7 mouse cellular contexts compared by ENCODE assay signal in genomic region chr13:65240509-65241098, GRCm38 (mm10). TPM values are rescaled to one million over a fixed set of nuclear protein-coding genes. Genes with fewer than 3 reads are reported as not detected.
DNase-seq lines count a peak whose midpoint lies in the region; ATAC-seq and TF ChIP-seq lines count a peak whose summit lies in the region.

No protein-coding gene starts in this region.

- H3K4me3 ChIP-seq in intestine, postnatal 0 days (ENCODE audit: low read depth, low read length) = peak overlapping the region; percentile 87
- H3K4me3 ChIP-seq in midbrain, embryonic 12.5 days = peak overlapping the region; percentile 61
- H3K4me3 ChIP-seq in small intestine, adult 2 months (ENCODE audit: low read depth, low read length) = peak overlapping the region; percentile 94

- ATAC-seq in intestine, postnatal 0 days = peak; percentile 93
- peak; percentile 93 for ATAC-seq in midbrain, embryonic 12.5 days (ENCODE audit: low FRiP score, low read depth)

- peak overlapping the region; percentile 98 for H3K4me2 ChIP-seq in intestine, postnatal 0 days (replicated peaks; ENCODE audit: low read depth)
- peak overlapping the region; percentile 98 for H3K4me2 ChIP-seq in midbrain, embryonic 12.5 days (replicated peaks)

- H3K9ac ChIP-seq in intestine, postnatal 0 days (ENCODE audit: low read depth, low read length) = peak overlapping the region; percentile 66
- peak overlapping the region; percentile 75 for H3K9ac ChIP-seq in midbrain, embryonic 12.5 days (replicated peaks)

- peak overlapping the region; percentile 91 for H3K27ac ChIP-seq in intestine, postnatal 0 days (ENCODE audit: low read depth, low read length)
- H3K27ac ChIP-seq in midbrain, embryonic 12.5 days (replicated peaks) = peak overlapping the region; percentile 87
- H3K27ac ChIP-seq in small intestine, adult 2 months (ENCODE audit: insufficient read depth, low read depth, low read length) = peak overlapping the region; percentile 88

- no peak; the same call in 1 of the 2 replicates for TF ChIP-seq POLR2A in small intestine, adult 2 months (IDR thresholded peaks at IDR 0.05; ENCODE audit: low read depth, low read length)

- no peaks in the 10 kb centered on the region for H3K36me3 ChIP-seq in intestine, postnatal 0 days (ENCODE audit: control insufficient read depth, insufficient read depth)
- H3K36me3 ChIP-seq in midbrain, embryonic 12.5 days = peaks cover 14% of the 10 kb centered on the region
- no peaks in the 10 kb centered on the region for H3K36me3 ChIP-seq in small intestine, adult 2 months (ENCODE audit: control insufficient read depth, insufficient read depth, low read length)

- intact Hi-C loops in left cerebral cortex, postnatal 4 days (cut with DNase I) = loop anchor here (10.0 kb wide), 2 partner anchors 796 to 916 kb away; no protein-coding TSS in a partner anchor

- peak; percentile 96 for DNase-seq in adrenal gland, adult 2 months
- peak; percentile 94 for DNase-seq in embryo, embryonic 11.5 days (ENCODE audit: low read depth, low spot score)
- DNase-seq in gastrocnemius, postnatal 4 days (ENCODE audit: low spot score in 2 of 2) = peak; percentile 90 to 95
- peak; percentile 98 for DNase-seq in left cerebral cortex, postnatal 4 days

- WGBS in intestine, postnatal 0 days = under 1% methylated on average over 28 of the region's 28 CpGs
- WGBS in midbrain, embryonic 12.5 days = under 1% methylated on average over 28 of the region's 28 CpGs
- under 1% methylated on average over 28 of the region's 28 CpGs for WGBS in small intestine, adult 2 months

- H3K27me3 ChIP-seq in intestine, postnatal 0 days (replicated peaks; ENCODE audit: control insufficient read depth, insufficient read depth, low read length) = no peaks in the 10 kb centered on the region
- no peaks in the 10 kb centered on the region for H3K27me3 ChIP-seq in midbrain, embryonic 12.5 days
- H3K27me3 ChIP-seq in small intestine, adult 2 months (ENCODE audit: control insufficient read depth, insufficient read depth, low read length) = no peaks in the 10 kb centered on the region

- H3K4me1 ChIP-seq in intestine, postnatal 0 days (replicated peaks; ENCODE audit: control insufficient read depth, insufficient read depth, low read length) = 0 out of 2 replicates have a peak, but pooled peaks cover 10% of the 10 kb centered on the region
- peaks cover 12% of the 10 kb centered on the region for H3K4me1 ChIP-seq in midbrain, embryonic 12.5 days
- peaks cover 11% of the 10 kb centered on the region for H3K4me1 ChIP-seq in small intestine, adult 2 months (ENCODE audit: control insufficient read depth, insufficient read depth, insufficient read length, low read length)

- H3K9me3 ChIP-seq in intestine, postnatal 0 days (ENCODE audit: control insufficient read depth) = no peaks in the 10 kb centered on the region
- peaks cover 28% of the 10 kb centered on the region for H3K9me3 ChIP-seq in midbrain, embryonic 12.5 days

- no peak for TF ChIP-seq CTCF in intestine, postnatal 0 days (IDR thresholded peaks at IDR 0.05; ENCODE audit: low read depth)
- TF ChIP-seq CTCF in small intestine, adult 2 months (IDR thresholded peaks at IDR 0.05; ENCODE audit: extremely low read depth, insufficient read length, insufficient replicate concordance, low read depth, low read length) = no peak

RNA-seq across cellular contexts. Expression of gene Gm10775, which starts 18.7 kb away (rescaled TPM):
- not detected for total RNA-seq in adrenal gland, adult 2 months (2021)
- not detected in 2 replicates for polyA plus RNA-seq in adrenal gland, adult 2 months (2012; rRNA removed)
- not detected for total RNA-seq in gastrocnemius, postnatal 4 days (2021)
- polyA plus RNA-seq in intestine, postnatal 0 days (2015; fragmentation: Nextera tagmentation; extraction: Ambion mirVana) = not detected in 2 replicates
- total RNA-seq in left cerebral cortex, postnatal 4 days (2021) = under 1 TPM in 1 of 2 experiments, not detected in 1; 0.68 TPM
- polyA plus RNA-seq in midbrain, embryonic 12.5 days (2016; fragmentation: Nextera tagmentation; extraction: Ambion mirVana) = not detected in 2 replicates
- polyA plus RNA-seq in small intestine, adult 2 months (2012; rRNA removed) = not detected in 2 replicates

RNA-seq across cellular contexts. Expression of gene Nlrp4f, which starts 34.8 kb away (rescaled TPM):
- total RNA-seq in adrenal gland, adult 2 months (2021) = under 1 TPM in 1 of 2 experiments, not detected in 1; 0.21 TPM
- polyA plus RNA-seq in adrenal gland, adult 2 months (2012; rRNA removed) = not detected in 2 replicates
- not detected for total RNA-seq in gastrocnemius, postnatal 4 days (2021)
- not detected in 2 replicates for polyA plus RNA-seq in intestine, postnatal 0 days (2015; fragmentation: Nextera tagmentation; extraction: Ambion mirVana)
- under 1 TPM in 1 of 2 experiments, not detected in 1; 0.95 TPM for total RNA-seq in left cerebral cortex, postnatal 4 days (2021)
- 0.69 TPM in 1 of 2 replicates, not detected in the other for polyA plus RNA-seq in midbrain, embryonic 12.5 days (2016; fragmentation: Nextera tagmentation; extraction: Ambion mirVana)
- polyA plus RNA-seq in small intestine, adult 2 months (2012; rRNA removed) = not detected in 2 replicates

RNA-seq across cellular contexts. Expression of gene Zfp369, which starts 38.0 kb away (rescaled TPM):
- total RNA-seq in adrenal gland, adult 2 months (2021) = 10 to 100 TPM; 19.8 to 23.3 TPM
- polyA plus RNA-seq in adrenal gland, adult 2 months (2012; rRNA removed) = 9.7 and 10.4 TPM in 2 replicates
- total RNA-seq in gastrocnemius, postnatal 4 days (2021) = 10 to 100 TPM; 18.4 to 19.9 TPM
- 5.4 and 5.6 TPM in 2 replicates for polyA plus RNA-seq in intestine, postnatal 0 days (2015; fragmentation: Nextera tagmentation; extraction: Ambion mirVana)
- 10 to 100 TPM; 74.4 to 80.0 TPM for total RNA-seq in left cerebral cortex, postnatal 4 days (2021)
- 23.3 and 26.8 TPM in 2 replicates for polyA plus RNA-seq in midbrain, embryonic 12.5 days (2016; fragmentation: Nextera tagmentation; extraction: Ambion mirVana)
- polyA plus RNA-seq in small intestine, adult 2 months (2012; rRNA removed) = 2.5 and 6.9 TPM in 2 replicates

Comparison
In these comparisons a context has a peak if more than half of its experiments do, and no peak if none do; other contexts are left out.
1. Peak in every context shown above with its lines: DNase-seq, ATAC-seq, H3K4me3 ChIP-seq and H3K27ac ChIP-seq.